Mouse (Mus musculus) G1E (cell line): ENCODE data around the gene Nek8. TPM values are rescaled to one million over a fixed set of nuclear protein-coding genes. Genes with fewer than 3 reads are reported as not detected.

ENCODE experiments used
- ATAC-seq: 2 replicates; pipeline ENCODE4 v1.8.0; 2016; ENCODE audit warnings: mild to moderate bottlenecking; ENCODE audit not compliant: insufficient number of reproducible peaks, poor library complexity, low FRiP score, severe bottlenecking; ENCODE audit errors: extremely low read depth
- DNase-seq: peaks from one replicate; pipeline ENCODE4 v3.0.0; 2012; ENCODE audit warnings: low spot score
- H3K27me3 ChIP-seq: 2 replicates; pipeline ENCODE4 v1.6.1; 2012; ENCODE audit warnings: mild to moderate bottlenecking, low read length, inconsistent platforms; ENCODE audit not compliant: insufficient read depth
- H3K36me3 ChIP-seq: replicated peaks from 2 replicates; pipeline ENCODE3; 2012; ENCODE audit warnings: mild to moderate bottlenecking, inconsistent platforms
- H3K4me1 ChIP-seq: 2 replicates; pipeline ENCODE4 v1.6.1; 2012; ENCODE audit warnings: low read depth, low read length, inconsistent platforms, mixed read lengths; ENCODE audit not compliant: insufficient read depth
- H3K4me3 ChIP-seq: 2 replicates; pipeline ENCODE4 v1.5.1; 2012; ENCODE audit warnings: low read depth, mild to moderate bottlenecking, inconsistent platforms, low read length, moderate library complexity, mixed read lengths
- H3K9me3 ChIP-seq: replicated peaks from 2 replicates; pipeline ENCODE4 v1.6.1; 2012; ENCODE audit warnings: inconsistent platforms
- CTCF ChIP-seq: IDR thresholded peaks from 2 replicates; pipeline ENCODE4 v1.5.1; 2012; ENCODE audit warnings: low read depth, low read length, inconsistent platforms, mixed read lengths
- GATA1 ChIP-seq: IDR thresholded peaks from 2 replicates; pipeline ENCODE4 v1.6.1; 2012; ENCODE audit warnings: borderline replicate concordance, low read length, inconsistent platforms, mixed read lengths
- GATA2 ChIP-seq: IDR thresholded peaks from 2 replicates; pipeline ENCODE4 v1.6.1; 2012; ENCODE audit warnings: low read depth, low read length, inconsistent platforms, borderline replicate concordance
- POLR2AphosphoS5 ChIP-seq: IDR thresholded peaks from 2 replicates; pipeline ENCODE4 v1.6.1; 2012; ENCODE audit warnings: low read depth, low read length, inconsistent platforms; ENCODE audit not compliant: insufficient replicate concordance
- TAL1 ChIP-seq: conservative IDR thresholded peaks from 2 replicates; pipeline ENCODE4 v1.6.1; 2012; ENCODE audit warnings: low read depth, low read length, inconsistent platforms, mixed read lengths
- polyA plus RNA-seq: library from polyadenylated mRNA; stranded (reverse); fragments of >175 nt; gene quantifications from 2 replicates; pipeline ENCODE4 v1.2.3, GENCODE M21; 2012
- total RNA-seq, 2 experiments: library from RNA; stranded (forward) in 1 of 2; stranded (reverse) in 1 of 2; fragments of 200-1000 nt in 1 of 2; fragments of >200 nt in 1 of 2; fragmentation: Nextera tagmentation in 1 of 2; gene quantifications; 2 replicates each; pipeline ENCODE4 v1.2.3; 2014 to 2017

Nek8 gene
- total and polyA plus RNA-seq, 3 experiments = 7.8 to 14.8 (median 8.5) TPM

- H3K27me3 ChIP-seq = no peaks in the 10 kb centered on the region
- peaks cover 72% of the 10 kb centered on the region for H3K4me1 ChIP-seq
- ATAC-seq (no peak), DNase-seq (peak; percentile 86)
- peaks cover 45% of the 10 kb centered on the region for H3K36me3 ChIP-seq
- no peaks in the 10 kb centered on the region for H3K9me3 ChIP-seq
- H3K4me3 ChIP-seq = peak overlapping the region; percentile 89
- TF ChIP-seq POLR2AphosphoS5 (peak; percentile 75; the same call in 1 of the 2 replicates), GATA2 (no peak)
These were observed 2.5 kb upstream of the Nek8 start for GRCm38 (mm10) chr11:78178859-78179437.

- TF ChIP-seq GATA2 (no peak), CTCF (peak; percentile 92), TAL1 (no peak), POLR2AphosphoS5 (peak; percentile 73; the same call in 1 of the 2 replicates)
- Histone ChIP-seq H3K9me3 (no peaks in the 10 kb centered on the region), H3K27me3 (no peaks in the 10 kb centered on the region), H3K36me3 (peaks cover 45% of the 10 kb centered on the region), H3K4me1 (peaks cover 70% of the 10 kb centered on the region), H3K4me3 (peak overlapping the region; percentile 89)
- ATAC-seq (peak; percentile 42; the same call in 1 of the 2 replicates), DNase-seq (peak; percentile 87)
These were observed 1.7 kb upstream of the Nek8 start for GRCm38 (mm10) chr11:78177903-78178858.

DNA sequence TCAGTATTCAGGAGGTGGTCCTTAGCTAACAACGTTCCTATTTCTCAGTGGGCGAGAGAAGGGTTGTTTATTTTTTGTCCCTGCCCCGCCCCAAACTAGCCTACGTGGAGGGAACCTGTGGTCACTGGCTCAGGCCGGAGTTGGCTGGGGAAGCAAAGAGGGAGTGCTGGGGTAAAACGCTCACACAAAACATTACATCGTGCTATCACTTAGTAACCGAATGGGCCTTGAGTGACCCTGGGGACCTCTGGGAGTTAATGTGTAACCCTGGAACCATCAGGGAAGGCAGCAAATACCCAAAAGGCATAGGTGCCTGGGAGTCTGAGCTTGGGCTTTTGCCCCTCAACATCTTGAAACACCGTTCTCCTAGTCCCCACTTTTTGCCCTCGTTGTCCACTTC lies 962 bp upstream of the Nek8 start:
- ATAC-seq (no peak), DNase-seq (no peak)
- H3K27me3 ChIP-seq = no peaks in the 10 kb centered on the region
- no peak for TF ChIP-seq TAL1
- no peak for TF ChIP-seq GATA2
- TF ChIP-seq POLR2AphosphoS5 = peak; percentile 52; the same call in 1 of the 2 replicates
- no peak for TF ChIP-seq GATA1
- no peak for TF ChIP-seq CTCF
- peaks cover 76% of the 10 kb centered on the region for H3K4me1 ChIP-seq
- H3K4me3 ChIP-seq = peak overlapping the region; percentile 89
- H3K36me3 ChIP-seq = peaks cover 49% of the 10 kb centered on the region
- no peaks in the 10 kb centered on the region for H3K9me3 ChIP-seq

GRCm38 (mm10) chr11:78176905-78177331 lies 443 bp upstream of the Nek8 start:
- Histone ChIP-seq H3K27me3 (no peaks in the 10 kb centered on the region), H3K4me1 (peaks cover 81% of the 10 kb centered on the region)

GRCm38 (mm10) chr11:78175771-78176401 lies 589 bp downstream of the Nek8 start:
- H3K4me1 ChIP-seq = peaks cover 81% of the 10 kb centered on the region
- no peak for DNase-seq

More at GRCm38 (mm10) chr11:78176905-78177331, 443 bp upstream of the Nek8 start:
- Histone ChIP-seq H3K4me3 (peak overlapping the region; percentile 89), H3K9me3 (no peaks in the 10 kb centered on the region), H3K36me3 (peaks cover 49% of the 10 kb centered on the region)
- ATAC-seq (no peak), DNase-seq (no peak)
- TF ChIP-seq POLR2AphosphoS5 (no peak), GATA1 (no peak), TAL1 (no peak), GATA2 (no peak), CTCF (no peak)

More at GRCm38 (mm10) chr11:78175771-78176401, 589 bp downstream of the Nek8 start:
- ATAC-seq = no peak; the same call in 1 of the 2 replicates
- Histone ChIP-seq H3K4me3 (peak overlapping the region; percentile 89), H3K27me3 (no peaks in the 10 kb centered on the region), H3K36me3 (peaks cover 47% of the 10 kb centered on the region), H3K9me3 (0 out of 2 replicates have a peak, but pooled peaks cover 2% of the 10 kb centered on the region)
- TF ChIP-seq TAL1 (no peak), GATA2 (no peak), CTCF (no peak), GATA1 (no peak), POLR2AphosphoS5 (no peak)
